8 mouse cellular contexts compared by ENCODE assay signal in genomic region chr8:122610612-122611277, GRCm38 (mm10). TPM values are rescaled to one million over a fixed set of nuclear protein-coding genes. Genes with fewer than 3 reads are reported as not detected.
DNase-seq lines count a peak whose midpoint lies in the region; ATAC-seq and TF ChIP-seq lines count a peak whose summit lies in the region.
"Had no signal": no experiment of that assay in that cellular context is flagged by ENCODE, and none has a peak within 500 bp of the region (broad histone marks: within the 10 kb centered on the region; RNA-seq: fewer than 3 reads in every experiment).

No protein-coding gene starts in this region.

- 0 out of 2 replicates have a peak overlapping the region, but pooled peaks have one; percentile 35 for H3K27ac ChIP-seq in neural tube, embryonic 11.5 days (ENCODE audit: low read depth, low read length)
- H3K27ac ChIP-seq in embryonic facial prominence, embryonic 13.5 days, result peak overlapping the region; percentile 62
- H3K27ac ChIP-seq in intestine, embryonic 16.5 days (ENCODE audit: low read length), result peak overlapping the region; percentile 78
- H3K27ac ChIP-seq in midbrain, postnatal 0 days (ENCODE audit: low read depth, low read length), result peak overlapping the region; percentile 68

- H3K4me1 ChIP-seq in neural tube, embryonic 11.5 days (ENCODE audit: control insufficient read depth, insufficient read depth, low read length), result peaks cover 8% of the 10 kb centered on the region
- H3K4me1 ChIP-seq in embryonic facial prominence, embryonic 13.5 days, result peaks cover 24% of the 10 kb centered on the region
- peaks cover 18% of the 10 kb centered on the region for H3K4me1 ChIP-seq in intestine, embryonic 16.5 days (ENCODE audit: control insufficient read depth, insufficient read depth, low read length)
- peaks cover 6% of the 10 kb centered on the region; the same call in 1 of the 2 replicates for H3K4me1 ChIP-seq in midbrain, postnatal 0 days (ENCODE audit: insufficient read depth, low read length)

- no peak for TF ChIP-seq CTCF in midbrain, postnatal 0 days (IDR thresholded peaks at IDR 0.05)

- peak overlapping the region; percentile 90 for H3K4me2 ChIP-seq in neural tube, embryonic 11.5 days (ENCODE audit: low read depth)
- H3K4me2 ChIP-seq in embryonic facial prominence, embryonic 13.5 days, result peak overlapping the region; percentile 94
- H3K4me2 ChIP-seq in intestine, embryonic 16.5 days (ENCODE audit: low read depth, low read length), result peak overlapping the region; percentile 82
- H3K4me2 ChIP-seq in midbrain, postnatal 0 days (ENCODE audit: low read depth, low read length, poor library complexity, severe bottlenecking), result peak overlapping the region; percentile 70

- DNase-seq in neural tube, embryonic 11.5 days (ENCODE audit: low spot score), result no peak
- no peak for DNase-seq in neural tube, embryonic 10.5 days (ENCODE audit: extremely low spot score, low spot score)
- DNase-seq in midbrain, postnatal 0 days (ENCODE audit: low spot score), result peak; percentile 17
- DNase-seq in frontal cortex, postnatal 14 days (ENCODE audit: low spot score in 2 of 2), result no peak
- no peak for DNase-seq in thymus, postnatal 14 days

- ATAC-seq in neural tube, embryonic 11.5 days (ENCODE audit: insufficient read depth, low FRiP score, low TSS enrichment), result peak; percentile 10; the same call in 1 of the 2 replicates
- ATAC-seq in embryonic facial prominence, embryonic 13.5 days (ENCODE audit: insufficient number of reproducible peaks, insufficient read depth, low FRiP score, low TSS enrichment, low read depth), result peak; percentile 38
- ATAC-seq in intestine, embryonic 16.5 days, result peak; percentile 63; the same call in 1 of the 2 replicates
- peak; percentile 25; the same call in 1 of the 2 replicates for ATAC-seq in midbrain, postnatal 0 days (ENCODE audit: low FRiP score)

- peak overlapping the region; percentile 47 for H3K4me3 ChIP-seq in neural tube, embryonic 11.5 days (ENCODE audit: low read depth, low read length)
- peak overlapping the region; percentile 70 for H3K4me3 ChIP-seq in embryonic facial prominence, embryonic 13.5 days
- peak overlapping the region; percentile 73 for H3K4me3 ChIP-seq in intestine, embryonic 16.5 days (ENCODE audit: low read length)
- peak overlapping the region; percentile 75 for H3K4me3 ChIP-seq in midbrain, postnatal 0 days (ENCODE audit: low read depth, low read length)

- no peaks in the 10 kb centered on the region for H3K36me3 ChIP-seq in neural tube, embryonic 11.5 days (ENCODE audit: control insufficient read depth, insufficient read depth, low read length)
- peaks cover 19% of the 10 kb centered on the region for H3K36me3 ChIP-seq in embryonic facial prominence, embryonic 13.5 days
- H3K36me3 ChIP-seq in intestine, embryonic 16.5 days (ENCODE audit: control insufficient read depth, insufficient read depth, low read length), result peaks cover 4% of the 10 kb centered on the region; the same call in 1 of the 2 replicates
- H3K36me3 ChIP-seq in midbrain, postnatal 0 days (ENCODE audit: insufficient read depth, low read length), result peaks cover 8% of the 10 kb centered on the region; the same call in 1 of the 2 replicates

- H3K9me3 ChIP-seq in neural tube, embryonic 11.5 days (ENCODE audit: control insufficient read depth, low read length), result no peaks in the 10 kb centered on the region
- H3K9me3 ChIP-seq in embryonic facial prominence, embryonic 13.5 days, result no peaks in the 10 kb centered on the region
- no peaks in the 10 kb centered on the region for H3K9me3 ChIP-seq in intestine, embryonic 16.5 days (ENCODE audit: control insufficient read depth, low read length)
- H3K9me3 ChIP-seq in midbrain, postnatal 0 days (ENCODE audit: low read length), result no peaks in the 10 kb centered on the region

- H3K27me3 ChIP-seq in neural tube, embryonic 11.5 days (ENCODE audit: control insufficient read depth, insufficient read depth, low read length), result no peaks in the 10 kb centered on the region
- no peaks in the 10 kb centered on the region for H3K27me3 ChIP-seq in embryonic facial prominence, embryonic 13.5 days
- no peaks in the 10 kb centered on the region for H3K27me3 ChIP-seq in intestine, embryonic 16.5 days (replicated peaks; ENCODE audit: control insufficient read depth, insufficient read depth, low read length)
- H3K27me3 ChIP-seq in midbrain, postnatal 0 days (ENCODE audit: insufficient read depth, low read length), result no peaks in the 10 kb centered on the region

- WGBS in neural tube, embryonic 11.5 days, result 2% methylated on average over 20 of the region's 20 CpGs
- 3% methylated on average over 20 of the region's 20 CpGs for WGBS in embryonic facial prominence, embryonic 13.5 days
- WGBS in intestine, embryonic 16.5 days, result 6% methylated on average over 20 of the region's 20 CpGs
- WGBS in midbrain, postnatal 0 days, result 1% methylated on average over 20 of the region's 20 CpGs

- H3K9ac ChIP-seq in neural tube, embryonic 11.5 days (ENCODE audit: low read length), result peak overlapping the region; percentile 72
- H3K9ac ChIP-seq in embryonic facial prominence, embryonic 13.5 days, result peak overlapping the region; percentile 80
- H3K9ac ChIP-seq in intestine, embryonic 16.5 days (ENCODE audit: low read depth, low read length), result peak overlapping the region; percentile 85
- H3K9ac ChIP-seq in midbrain, postnatal 0 days (replicated peaks; ENCODE audit: low read length, poor library complexity, severe bottlenecking), result peak overlapping the region; percentile 63

RNA-seq across cellular contexts. Expression of gene Galns, which starts 0.5 kb away (rescaled TPM):
- 5.4 and 6.6 TPM in 2 replicates for polyA plus RNA-seq in neural tube, embryonic 11.5 days (2014; fragmentation: Nextera tagmentation; extraction: Ambion mirVana)
- 7.5 and 7.6 TPM in 2 replicates for polyA plus RNA-seq in embryonic facial prominence, embryonic 13.5 days (2015; fragmentation: Nextera tagmentation; extraction: Ambion mirVana)
- polyA plus RNA-seq in intestine, embryonic 16.5 days (2015; fragmentation: Nextera tagmentation; extraction: Ambion mirVana), result 22.4 and 27.4 TPM in 2 replicates
- 12.1 and 14.6 TPM in 2 replicates for total RNA-seq in midbrain, postnatal 0 days (2014; rRNA removed)
- polyA plus RNA-seq in midbrain, postnatal 0 days (2015; fragmentation: Nextera tagmentation; extraction: Ambion mirVana), result 10.9 and 12.7 TPM in 2 replicates

RNA-seq across cellular contexts. Expression of gene Trappc2l, which starts 0.7 kb away (rescaled TPM):
- 55.6 and 59.7 TPM in 2 replicates for polyA plus RNA-seq in neural tube, embryonic 11.5 days (2014; fragmentation: Nextera tagmentation; extraction: Ambion mirVana)
- 53.0 and 57.7 TPM in 2 replicates for polyA plus RNA-seq in embryonic facial prominence, embryonic 13.5 days (2015; fragmentation: Nextera tagmentation; extraction: Ambion mirVana)
- polyA plus RNA-seq in intestine, embryonic 16.5 days (2015; fragmentation: Nextera tagmentation; extraction: Ambion mirVana), result 76.7 and 86.4 TPM in 2 replicates
- total RNA-seq in midbrain, postnatal 0 days (2014; rRNA removed), result 14.1 and 23.2 TPM in 2 replicates
- 135 and 138 TPM in 2 replicates for polyA plus RNA-seq in midbrain, postnatal 0 days (2015; fragmentation: Nextera tagmentation; extraction: Ambion mirVana)

RNA-seq across cellular contexts. Expression of gene Pabpn1l, which starts 11.8 kb away (rescaled TPM):
- not detected in 2 replicates for polyA plus RNA-seq in neural tube, embryonic 11.5 days (2014; fragmentation: Nextera tagmentation; extraction: Ambion mirVana)
- not detected in 2 replicates for polyA plus RNA-seq in embryonic facial prominence, embryonic 13.5 days (2015; fragmentation: Nextera tagmentation; extraction: Ambion mirVana)
- polyA plus RNA-seq in intestine, embryonic 16.5 days (2015; fragmentation: Nextera tagmentation; extraction: Ambion mirVana), result 0.23 TPM in 1 of 2 replicates, not detected in the other
- total RNA-seq in midbrain, postnatal 0 days (2014; rRNA removed), result not detected in 2 replicates
- not detected in 2 replicates for polyA plus RNA-seq in midbrain, postnatal 0 days (2015; fragmentation: Nextera tagmentation; extraction: Ambion mirVana)
- polyA plus RNA-seq: gonadal fat pad, adult 2 months had no signal

RNA-seq across cellular contexts. Expression of gene Aprt, which starts 34.0 kb away (rescaled TPM):
- polyA plus RNA-seq in neural tube, embryonic 11.5 days (2014; fragmentation: Nextera tagmentation; extraction: Ambion mirVana), result 219 and 243 TPM in 2 replicates
- 296 and 355 TPM in 2 replicates for polyA plus RNA-seq in embryonic facial prominence, embryonic 13.5 days (2015; fragmentation: Nextera tagmentation; extraction: Ambion mirVana)
- 736 and 778 TPM in 2 replicates for polyA plus RNA-seq in intestine, embryonic 16.5 days (2015; fragmentation: Nextera tagmentation; extraction: Ambion mirVana)
- total RNA-seq in midbrain, postnatal 0 days (2014; rRNA removed), result 83.9 and 97.2 TPM in 2 replicates
- polyA plus RNA-seq in midbrain, postnatal 0 days (2015; fragmentation: Nextera tagmentation; extraction: Ambion mirVana), result 157 and 170 TPM in 2 replicates

RNA-seq across cellular contexts. Expression of gene Cdt1, which starts 42.9 kb away (rescaled TPM):
- polyA plus RNA-seq in neural tube, embryonic 11.5 days (2014; fragmentation: Nextera tagmentation; extraction: Ambion mirVana), result 34.3 and 37.1 TPM in 2 replicates
- polyA plus RNA-seq in embryonic facial prominence, embryonic 13.5 days (2015; fragmentation: Nextera tagmentation; extraction: Ambion mirVana), result 34.3 and 39.6 TPM in 2 replicates
- 36.2 and 40.0 TPM in 2 replicates for polyA plus RNA-seq in intestine, embryonic 16.5 days (2015; fragmentation: Nextera tagmentation; extraction: Ambion mirVana)
- total RNA-seq in midbrain, postnatal 0 days (2014; rRNA removed), result 9.2 and 15.6 TPM in 2 replicates
- 6.4 TPM in 2 replicates for polyA plus RNA-seq in midbrain, postnatal 0 days (2015; fragmentation: Nextera tagmentation; extraction: Ambion mirVana)

Comparison
In these comparisons a context has a peak if more than half of its experiments do, and no peak if none do; other contexts are left out.
1. ATAC-seq: peak in every context shown above with its lines; median percentile 63 in intestine, embryonic 16.5 days; 38 in embryonic facial prominence, embryonic 13.5 days; 25 in midbrain, postnatal 0 days; 10 in neural tube, embryonic 11.5 days.